Mouse (Mus musculus) c-Kit-positive CD71-negative TER-119-negative erythroid progenitor cells, embryonic 14.5 days (primary cell): ENCODE results near the gene D2hgdh.

Source experiments
- DNase-seq: peaks from one replicate; pipeline ENCODE4 v3.0.0-alpha.2; 2013; ENCODE audit warnings: low read depth

Gene D2hgdh

GRCm38 (mm10) chr1:93824609-93825008, at the start of gene D2hgdh:
D2hgdh (plus strand) TSS chr1:93824909.
- no peak for DNase-seq

GRCm38 (mm10) chr1:93776686-93777085, 48.0 kb upstream of the D2hgdh start:
- no peak for DNase-seq

- no peak for DNase-seq
These were observed 37.8 kb upstream of the D2hgdh start for GRCm38 (mm10) chr1:93786912-93787311.

GRCm38 (mm10) chr1:93794526-93794925, 30.2 kb upstream of the D2hgdh start:
- DNase-seq = no peak

- no peak for DNase-seq
These were observed 28.8 kb upstream of the D2hgdh start for GRCm38 (mm10) chr1:93795886-93796285.

GRCm38 (mm10) chr1:93800670-93801503, 23.8 kb upstream of the D2hgdh start:
- DNase-seq = no peak

GRCm38 (mm10) chr1:93801741-93802238, 22.9 kb upstream of the D2hgdh start, which contains the start of gene Dtymk:
Dtymk (minus strand) TSS chr1:93801934.
- DNase-seq = peak; percentile 93

GRCm38 (mm10) chr1:93802771-93803170, 21.9 kb upstream of the D2hgdh start:
- DNase-seq = no peak

GRCm38 (mm10) chr1:93803556-93804507, 20.9 kb upstream of the D2hgdh start, which contains the start of gene Ing5:
Ing5 (plus strand) TSS chr1:93803965.
- DNase-seq = peak; percentile 92

- no peak for DNase-seq
These were observed 19.9 kb upstream of the D2hgdh start for GRCm38 (mm10) chr1:93804818-93805217.

GRCm38 (mm10) chr1:93805221-93805951, 19.3 kb upstream of the D2hgdh start:
- no peak for DNase-seq

GRCm38 (mm10) chr1:93808871-93809270, 15.8 kb upstream of the D2hgdh start:
- no peak for DNase-seq

- DNase-seq = no peak
These were observed 14.7 kb upstream of the D2hgdh start for GRCm38 (mm10) chr1:93810011-93810410.

GRCm38 (mm10) chr1:93811495-93812039, 13.1 kb upstream of the D2hgdh start:
- DNase-seq = no peak

GRCm38 (mm10) chr1:93817823-93818532, 6.7 kb upstream of the D2hgdh start:
- DNase-seq = no peak

- no peak for DNase-seq
These were observed 6.0 kb upstream of the D2hgdh start for GRCm38 (mm10) chr1:93818722-93819121.

GRCm38 (mm10) chr1:93823796-93824495, 763 bp upstream of the D2hgdh start:
- no peak for DNase-seq

GRCm38 (mm10) chr1:93825105-93825674, 481 bp downstream of the D2hgdh start:
- DNase-seq = peak; percentile 95

- DNase-seq = no peak
These were observed 1.2 kb downstream of the D2hgdh start for GRCm38 (mm10) chr1:93825771-93826539.
